Mouse (Mus musculus) forebrain, embryonic 13.5 days (tissue): ENCODE measurements around the gene BC005624. TPM values are rescaled to one million over a fixed set of nuclear protein-coding genes. Genes with fewer than 3 reads are reported as not detected.
"Not testable (repeated sequence)": the region's sequence is repeated elsewhere in the genome, so short reads cannot be mapped to it uniquely, and the experiment has no call there.

Experiments
- ATAC-seq: fragments of 200-750 bp; cut with Nextera tagmentation; 2 replicates; pipeline ENCODE4 v1.8.0; 2017
- H3K27ac ChIP-seq: fragments of 300-500 bp; sonication (generic); 2 replicates; pipeline ENCODE4 v1.5.1; 2015; ENCODE audit warnings: inconsistent platforms, mild to moderate bottlenecking, moderate library complexity
- H3K27me3 ChIP-seq: fragments of 300-500 bp; sonication (generic); 2 replicates; pipeline ENCODE4 v1.6.1; 2015; ENCODE audit warnings: mild to moderate bottlenecking, inconsistent platforms
- H3K36me3 ChIP-seq: fragments of 300-500 bp; sonication (generic); 2 replicates; pipeline ENCODE4 v1.6.1; 2015; ENCODE audit warnings: mild to moderate bottlenecking, inconsistent platforms; ENCODE audit not compliant: poor library complexity, severe bottlenecking
- H3K4me1 ChIP-seq: fragments of 300-500 bp; sonication (generic); 2 replicates; pipeline ENCODE4 v1.6.1; 2015; ENCODE audit warnings: inconsistent platforms
- H3K4me2 ChIP-seq: fragments of 300-500 bp; sonication (generic); 2 replicates; pipeline ENCODE4 v1.6.1; 2015; ENCODE audit warnings: inconsistent platforms, mild to moderate bottlenecking, moderate library complexity
- H3K4me3 ChIP-seq: fragments of 300-500 bp; sonication (generic); 2 replicates; pipeline ENCODE4 v1.5.1; 2015; ENCODE audit warnings: mild to moderate bottlenecking, inconsistent platforms
- H3K9ac ChIP-seq: fragments of 300-500 bp; sonication (generic); 2 replicates; pipeline ENCODE4 v1.6.1; 2015; ENCODE audit warnings: mild to moderate bottlenecking, inconsistent platforms
- H3K9me3 ChIP-seq: fragments of 300-500 bp; sonication (generic); replicated peaks from 2 replicates; pipeline ENCODE4 v1.6.1; 2016; ENCODE audit warnings: inconsistent platforms
- WGBS: fragments of 180-500 bp; shearing (Covaris S2); methylation state at CpG from one replicate; pipeline ENCODE4 v1.1.7; 2015; 5-methylcytosine and 5-hydroxymethylcytosine counted together
- polyA plus RNA-seq: library from polyadenylated mRNA; unstranded; fragments of >200 nt; fragmentation: Nextera tagmentation; extraction: Ambion mirVana; gene quantifications from 2 replicates; pipeline ENCODE4 v1.2.1, GENCODE M21; 2015

BC005624 gene
- polyA plus RNA-seq, 1 experiment from 2014 or later = 75.7 TPM

DNA sequence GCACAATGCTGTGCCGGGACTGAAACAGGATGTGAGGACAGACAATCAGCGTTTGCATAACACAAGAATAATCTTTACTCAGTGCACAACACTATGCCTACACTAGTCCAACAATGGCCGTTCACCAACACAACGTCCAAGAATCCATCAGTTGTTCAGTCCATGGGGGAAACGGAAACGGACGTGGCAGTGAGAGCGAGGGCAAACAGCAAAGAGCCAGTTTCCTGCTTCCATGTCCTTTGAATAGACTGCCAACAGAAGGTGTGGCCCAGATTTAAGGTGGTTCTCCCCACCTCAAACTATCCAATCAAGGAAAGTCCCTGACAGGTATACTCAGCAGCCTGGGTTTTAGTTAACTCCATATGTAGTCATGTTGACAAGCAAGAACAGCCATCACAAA is 44.3 kb downstream of the BC005624 start:
- Histone ChIP-seq H3K27me3 (no peaks in the 10 kb centered on the region), H3K9me3 (no peaks in the 10 kb centered on the region), H3K4me2 (no peak overlapping the region), H3K9ac (no peak overlapping the region), H3K36me3 (no peaks in the 10 kb centered on the region), H3K4me1 (no peaks in the 10 kb centered on the region), H3K4me3 (no peak overlapping the region), H3K27ac (no peak overlapping the region)
- ATAC-seq = no peak
- 89% methylated on average over 8 of the region's 8 CpGs for WGBS

DNA sequence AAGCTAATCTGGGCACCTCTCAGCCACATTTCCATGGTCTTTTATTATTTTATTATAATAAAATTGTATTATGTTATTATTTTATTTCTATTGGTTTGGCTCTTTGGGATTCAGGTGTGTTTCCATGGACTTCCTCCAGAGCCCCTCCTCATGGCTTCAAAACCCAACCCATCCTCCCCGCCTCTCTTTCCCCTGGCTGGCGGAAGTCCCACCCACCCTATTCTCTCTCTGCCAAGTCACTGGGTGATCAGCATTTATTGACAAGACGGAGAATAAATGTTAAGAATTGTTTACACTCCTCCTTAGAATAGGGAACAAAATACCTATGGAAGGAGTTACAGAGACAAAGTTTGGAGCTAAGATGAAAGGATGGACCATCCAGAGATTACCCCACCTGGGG is 45.2 kb downstream of the BC005624 start:
- H3K27ac ChIP-seq = no peak overlapping the region
- H3K4me2 ChIP-seq = no peak overlapping the region
- H3K9me3 ChIP-seq = no peaks in the 10 kb centered on the region
- WGBS = 78% methylated on average over 3 of the region's 3 CpGs
- no peaks in the 10 kb centered on the region for H3K36me3 ChIP-seq
- H3K4me1 ChIP-seq = no peaks in the 10 kb centered on the region
- no peak for ATAC-seq
- H3K27me3 ChIP-seq = no peaks in the 10 kb centered on the region
- H3K9ac ChIP-seq = no peak overlapping the region
- H3K4me3 ChIP-seq = no peak overlapping the region

GRCm38 (mm10) chr2:30933917-30934450 is 48.0 kb downstream of the BC005624 start:
- ATAC-seq = 0 out of 2 replicates have a peak, but pooled peaks have one; percentile 41
- Histone ChIP-seq H3K4me2 (no peak overlapping the region), H3K36me3 (no peaks in the 10 kb centered on the region), H3K4me3 (no peak overlapping the region), H3K4me1 (peaks cover 9% of the 10 kb centered on the region), H3K9me3 (no peaks in the 10 kb centered on the region), H3K27ac (no peak overlapping the region), H3K9ac (no peak overlapping the region), H3K27me3 (no peaks in the 10 kb centered on the region)
- 26% methylated on average over 7 of the region's 7 CpGs for WGBS

DNA sequence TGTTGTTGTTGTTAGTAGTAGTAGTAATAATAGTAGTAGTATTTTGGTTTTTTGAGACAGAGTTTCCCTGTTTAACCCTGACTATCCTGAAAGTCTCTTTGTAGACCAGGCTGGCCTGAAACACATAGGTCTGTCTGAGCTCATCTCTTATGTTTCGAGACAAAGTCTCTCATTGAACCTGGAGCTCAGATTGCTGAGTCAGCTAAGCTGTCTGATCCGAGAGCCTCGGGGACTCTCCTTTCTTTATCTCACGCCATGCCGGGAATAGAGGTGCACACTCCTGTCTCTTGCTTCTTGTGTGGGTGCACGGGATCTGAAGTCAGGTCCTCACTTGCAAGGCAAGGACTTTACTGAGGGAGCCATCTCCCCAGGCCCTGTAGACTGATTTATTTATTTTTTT is 49.0 kb downstream of the BC005624 start:
- H3K27ac ChIP-seq = no peak overlapping the region
- no peak for ATAC-seq
- H3K4me1 ChIP-seq = peaks cover 13% of the 10 kb centered on the region
- H3K9ac ChIP-seq = no peak overlapping the region
- H3K9me3 ChIP-seq = no peaks in the 10 kb centered on the region
- H3K4me2 ChIP-seq = no peak overlapping the region
- no peak overlapping the region for H3K4me3 ChIP-seq
- no peaks in the 10 kb centered on the region for H3K36me3 ChIP-seq
- 57% methylated on average over 6 of the region's 6 CpGs for WGBS
- H3K27me3 ChIP-seq = no peaks in the 10 kb centered on the region

DNA sequence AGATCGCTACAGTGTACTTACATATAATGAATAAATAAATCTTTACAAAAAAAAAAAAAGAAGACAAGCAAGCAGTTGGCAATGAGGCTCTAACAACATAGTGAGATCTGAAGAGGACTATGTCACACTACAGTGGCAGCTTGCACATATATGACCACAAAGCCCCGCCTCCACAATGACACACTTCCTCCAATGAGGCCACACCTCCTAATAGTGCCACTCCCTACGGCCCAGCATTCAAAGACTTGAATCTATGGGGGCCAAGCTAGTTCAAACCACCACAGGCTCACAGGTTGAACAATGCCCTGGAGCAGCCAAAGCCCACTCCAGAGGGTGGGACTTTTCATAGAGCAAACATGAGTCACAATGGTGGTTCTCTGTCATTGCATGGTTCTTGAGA is 50.1 kb downstream of the BC005624 start:
- Histone ChIP-seq H3K9me3 (no peaks in the 10 kb centered on the region), H3K9ac (no peak overlapping the region), H3K4me1 (peaks cover 13% of the 10 kb centered on the region), H3K4me3 (no peak overlapping the region), H3K4me2 (no peak overlapping the region), H3K27ac (no peak overlapping the region), H3K27me3 (no peaks in the 10 kb centered on the region), H3K36me3 (no peaks in the 10 kb centered on the region)
- WGBS = 80% methylated on average over 3 of the region's 3 CpGs
- no peak for ATAC-seq

- WGBS = 86% methylated on average over 2 of the region's 2 CpGs
- not testable (repeated sequence) for H3K9me3 ChIP-seq, H3K36me3 ChIP-seq, H3K4me2 ChIP-seq, H3K9ac ChIP-seq, H3K27me3 ChIP-seq, H3K27ac ChIP-seq, ATAC-seq, H3K4me3 ChIP-seq
- H3K4me1 ChIP-seq = peaks cover 13% of the 10 kb centered on the region
Measured at GRCm38 (mm10) chr2:30930846-30931245, 51.2 kb downstream of the BC005624 start.

DNA sequence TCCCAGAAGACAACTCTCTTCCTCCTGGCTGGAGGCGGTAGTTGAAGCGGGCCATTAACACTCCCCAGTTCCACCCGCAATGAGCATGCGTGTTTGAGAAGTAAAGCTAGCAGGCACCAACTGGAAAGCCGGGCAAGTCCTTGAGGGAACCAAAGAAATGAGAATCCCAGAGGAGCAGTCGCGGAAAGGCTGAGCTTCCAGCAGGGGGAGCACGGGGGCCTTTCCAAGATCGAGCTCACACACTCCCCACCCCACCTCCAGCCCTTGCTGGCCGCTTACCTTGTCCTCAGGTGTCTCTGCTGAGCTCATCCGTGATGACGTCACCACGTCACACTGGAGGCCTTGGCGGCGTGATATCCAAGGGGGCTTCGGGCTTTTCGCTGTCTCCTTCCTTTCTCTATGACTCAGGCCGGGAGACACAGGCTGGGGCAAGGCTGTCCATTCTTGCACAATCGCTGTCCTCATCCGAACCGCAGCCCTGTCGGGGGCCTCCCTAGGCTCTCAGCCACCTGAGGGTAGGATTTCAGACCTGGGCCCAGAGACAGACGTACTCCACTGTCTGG is 52.4 kb downstream of the BC005624 start, which contains the start of gene Ptges:
Gene Ptges (minus strand): TSS at position 381 of the 563 bp plus-strand sequence.
- H3K9ac ChIP-seq = peak within 1 kb of the TSS; percentile 61
- H3K4me1 ChIP-seq = peaks cover 13% of the 10 kb centered on the region
- H3K9me3 ChIP-seq = no peaks in the 10 kb centered on the region
- no peak within 1 kb of the TSS; the same call in 1 of the 2 replicates for H3K27ac ChIP-seq
- WGBS = 3% methylated on average over 23 of the region's 23 CpGs
- peak within 1 kb of the TSS; percentile 60 for H3K4me2 ChIP-seq
- H3K36me3 ChIP-seq = no peaks in the 10 kb centered on the region
- ATAC-seq = peak; percentile 76
- peak within 1 kb of the TSS; percentile 31 for H3K4me3 ChIP-seq
- no peaks in the 10 kb centered on the region for H3K27me3 ChIP-seq

GRCm38 (mm10) chr2:30928893-30929482 is 53.0 kb downstream of the BC005624 start:
- Histone ChIP-seq H3K4me1 (peaks cover 13% of the 10 kb centered on the region), H3K27ac (no peak overlapping the region; the same call in 1 of the 2 replicates), H3K9me3 (no peaks in the 10 kb centered on the region), H3K4me3 (peak overlapping the region; percentile 31; the same call in 1 of the 2 replicates), H3K9ac (no peak overlapping the region), H3K4me2 (peak overlapping the region; percentile 60), H3K27me3 (no peaks in the 10 kb centered on the region), H3K36me3 (no peaks in the 10 kb centered on the region)
- WGBS = 34% methylated on average over 12 of the region's 12 CpGs
- ATAC-seq = no peak

DNA sequence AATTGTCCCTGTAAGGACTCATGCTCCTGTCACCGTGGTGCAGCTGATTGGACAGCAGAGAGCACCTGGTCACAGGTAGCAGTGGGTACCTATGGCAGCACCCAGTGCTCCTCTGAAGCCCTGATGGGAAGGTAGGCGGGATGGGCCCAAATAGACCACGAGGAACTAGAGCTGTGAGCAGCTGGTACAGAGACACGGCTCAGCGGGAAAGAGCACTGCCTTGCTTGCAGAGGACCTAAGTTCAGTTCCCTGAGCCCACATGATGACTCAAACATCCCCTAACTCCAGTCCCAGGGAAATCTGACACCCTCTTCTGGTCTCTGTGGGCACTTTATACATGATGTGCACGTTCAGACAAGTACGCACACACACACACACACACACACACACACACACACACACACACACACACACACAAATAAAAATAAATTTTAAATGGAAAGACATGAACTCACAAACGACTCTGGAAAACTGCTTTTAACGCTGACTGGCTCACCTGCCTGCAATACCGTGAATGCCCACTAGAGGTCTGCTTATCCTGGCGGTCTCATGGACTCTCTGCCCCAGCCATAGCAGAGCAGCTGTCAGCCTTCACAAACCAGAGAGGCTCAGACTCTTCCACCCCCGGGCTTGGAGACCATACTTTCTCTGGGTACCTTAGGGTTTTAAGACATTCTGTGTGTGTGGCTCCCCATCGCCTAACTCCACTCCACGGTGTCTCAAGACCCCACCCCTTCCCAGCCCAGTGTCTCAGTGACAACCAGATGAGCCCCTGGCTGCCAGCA is 54.0 kb downstream of the BC005624 start:
- H3K36me3 ChIP-seq = no peaks in the 10 kb centered on the region
- no peak overlapping the region for H3K9ac ChIP-seq
- H3K4me1 ChIP-seq = peaks cover 13% of the 10 kb centered on the region
- H3K4me3 ChIP-seq = no peak overlapping the region
- no peak overlapping the region for H3K27ac ChIP-seq
- peak; percentile 81 for ATAC-seq
- no peaks in the 10 kb centered on the region for H3K9me3 ChIP-seq
- WGBS = 28% methylated on average over 14 of the region's 14 CpGs
- H3K4me2 ChIP-seq = no peak overlapping the region
- H3K27me3 ChIP-seq = no peaks in the 10 kb centered on the region

DNA sequence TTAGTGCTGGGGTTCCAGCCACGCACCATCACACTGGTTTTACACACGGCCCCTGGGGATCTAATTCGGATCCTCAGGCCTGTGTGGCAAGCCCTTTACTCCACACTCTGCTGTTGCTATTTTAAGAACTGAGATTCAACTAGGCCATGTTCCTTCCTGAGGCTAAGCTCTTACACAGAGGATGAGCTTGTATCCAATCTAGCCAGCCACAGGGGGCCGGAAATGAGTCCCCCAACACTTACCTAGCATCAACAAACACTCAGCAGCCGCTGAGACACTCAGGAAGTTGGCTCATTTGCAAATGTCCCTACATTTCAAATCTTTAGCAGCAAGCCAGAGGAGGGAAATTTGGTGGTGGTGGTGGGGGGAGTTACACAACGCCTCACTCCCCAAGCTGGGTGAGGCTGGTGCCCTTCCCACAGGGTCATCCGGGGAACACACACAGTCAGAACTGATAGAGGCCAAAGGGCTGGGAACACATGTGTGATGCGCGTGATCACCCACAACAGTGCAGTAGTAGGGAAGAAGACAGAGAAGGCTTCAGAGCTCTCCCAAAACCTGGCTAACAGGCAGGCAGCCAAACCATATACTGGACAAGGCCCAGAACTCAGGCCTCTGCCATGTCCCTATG is 54.7 kb downstream of the BC005624 start:
- 75% methylated on average over 9 of the region's 9 CpGs for WGBS
- ATAC-seq = no peak
- no peak overlapping the region for H3K27ac ChIP-seq

GRCm38 (mm10) chr2:30926381-30926780 is 55.6 kb downstream of the BC005624 start:
- Histone ChIP-seq H3K9ac (no peak overlapping the region), H3K4me2 (no peak overlapping the region), H3K27ac (no peak overlapping the region), H3K4me3 (no peak overlapping the region), H3K4me1 (peaks cover 13% of the 10 kb centered on the region), H3K27me3 (no peaks in the 10 kb centered on the region), H3K9me3 (no peaks in the 10 kb centered on the region), H3K36me3 (no peaks in the 10 kb centered on the region)
- 79% methylated on average over 4 of the region's 4 CpGs for WGBS
- ATAC-seq = no peak

More for the DNA sequence above, 54.7 kb downstream of the BC005624 start:
- Histone ChIP-seq H3K4me3 (no peak overlapping the region), H3K4me1 (peaks cover 13% of the 10 kb centered on the region), H3K9me3 (no peaks in the 10 kb centered on the region), H3K4me2 (no peak overlapping the region), H3K9ac (no peak overlapping the region), H3K36me3 (no peaks in the 10 kb centered on the region), H3K27me3 (no peaks in the 10 kb centered on the region)

DNA sequence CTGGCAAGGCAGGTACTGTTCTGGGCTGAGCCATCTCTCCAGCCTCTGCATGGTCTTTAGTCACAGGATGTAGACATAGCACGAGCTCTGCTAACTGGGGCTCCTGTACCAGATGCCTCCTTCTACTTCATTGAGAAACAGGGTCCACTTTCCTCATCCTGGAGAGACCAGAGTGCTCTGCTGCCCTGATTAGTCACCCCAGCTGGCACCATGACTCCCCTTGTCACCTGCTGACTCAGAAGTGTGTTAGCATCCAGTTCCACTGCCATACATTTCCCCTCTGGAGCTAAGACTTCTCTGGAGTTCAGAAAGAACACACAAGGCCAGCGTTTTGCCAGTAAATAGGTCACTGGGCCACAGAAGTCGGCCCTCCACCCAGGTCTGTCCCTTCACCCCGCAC is 56.8 kb downstream of the BC005624 start:
- H3K9ac ChIP-seq = no peak overlapping the region
- 79% methylated on average over 4 of the region's 4 CpGs for whole genome bisulfite sequencing
- no peaks in the 10 kb centered on the region for H3K36me3 ChIP-seq
- no peaks in the 10 kb centered on the region for H3K9me3 ChIP-seq
- H3K4me2 ChIP-seq = no peak overlapping the region
- peaks cover 13% of the 10 kb centered on the region for H3K4me1 ChIP-seq
- no peak for ATAC-seq
- no peak overlapping the region for H3K27ac ChIP-seq
- H3K4me3 ChIP-seq = no peak overlapping the region
- H3K27me3 ChIP-seq = no peaks in the 10 kb centered on the region
